Mouse (Mus musculus): Measurements from ENCODE around the gene Stxbp2. TPM values are rescaled to one million over a fixed set of nuclear protein-coding genes. Genes with fewer than 3 reads are reported as not detected.

Stxbp2 gene
- total and polyA plus RNA-seq, 2 experiments: 33.6 to 78.2 TPM

DNA sequence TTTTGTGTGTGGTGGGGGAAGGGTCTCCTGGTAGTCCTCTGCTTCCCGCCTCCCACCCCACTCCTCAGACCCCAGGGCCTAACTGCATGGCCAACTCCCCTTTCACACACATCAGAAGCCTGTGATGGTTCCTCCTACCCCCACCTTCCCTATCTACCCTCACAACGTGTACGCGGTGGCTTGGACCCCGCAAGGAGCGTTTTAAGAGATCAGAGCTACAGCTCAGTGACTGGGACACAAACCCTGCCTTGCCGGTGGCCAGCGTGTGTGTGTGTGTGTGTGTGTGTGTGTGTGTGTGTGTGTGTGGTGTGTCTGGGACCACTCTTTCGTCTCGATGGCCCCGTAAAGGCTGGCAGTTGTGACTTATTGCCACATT, 42.5 kb upstream of the Stxbp2 start:
- Histone ChIP-seq H3K27me3 (ENCODE audit: control insufficient read depth, insufficient read depth, low read length) (no peaks in the 10 kb centered on the region), H3K9ac (ENCODE audit: low read depth, low read length) (peak overlapping the region; percentile 91), H3K4me3 (ENCODE audit: insufficient read depth, low read depth, low read length) (peak overlapping the region; percentile 91), H3K36me3 (ENCODE audit: control insufficient read depth, insufficient read depth, low read length) (no peaks in the 10 kb centered on the region), H3K79me2 (ENCODE audit: control insufficient read depth, insufficient read depth, low read length) (peaks cover 23% of the 10 kb centered on the region), H3K27ac (replicated peaks; ENCODE audit: insufficient read depth, low read depth, low read length) (peak overlapping the region; percentile 71), H3K4me1 (ENCODE audit: control insufficient read depth, insufficient read depth, low read length) (peaks cover 6% of the 10 kb centered on the region; the same call in 1 of the 2 replicates)
- TF ChIP-seq CTCF (IDR thresholded peaks at IDR 0.05; ENCODE audit: low read depth, low read length) (no peak), POLR2A (IDR thresholded peaks at IDR 0.05; ENCODE audit: extremely low read depth, insufficient read depth, low read length) (no peak)
- 10% methylated on average over 11 of the region's 11 CpGs for WGBS
- DNase-seq (ENCODE audit: extremely low read depth, low read depth, low spot score): no peak

DNA sequence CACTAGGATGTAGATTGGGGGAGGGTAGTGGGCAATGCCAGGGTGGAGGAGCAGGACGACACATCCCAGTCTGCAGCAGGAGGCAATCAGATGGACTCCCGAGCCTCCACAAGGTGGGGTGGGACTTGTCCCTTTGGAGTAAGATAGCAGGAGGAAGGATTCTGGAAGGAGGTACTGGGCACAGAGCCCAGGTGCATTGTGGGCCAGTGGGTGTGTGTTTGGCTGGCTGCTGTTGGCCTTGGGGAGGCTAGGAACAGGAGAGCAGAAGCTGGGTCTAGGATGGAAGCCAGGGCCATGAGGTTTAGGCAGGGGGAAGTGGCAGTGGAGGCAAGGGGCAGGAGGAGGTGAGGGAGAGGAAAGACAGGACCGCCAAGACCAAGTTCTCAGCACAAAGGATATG, 37.3 kb upstream of the Stxbp2 start:
- peak; percentile 67 for DNase-seq (ENCODE audit: extremely low read depth, low read depth, low spot score)
- Histone ChIP-seq H3K36me3 (ENCODE audit: control insufficient read depth, insufficient read depth, low read length) (no peaks in the 10 kb centered on the region), H3K4me1 (ENCODE audit: control insufficient read depth, insufficient read depth, low read length) (peaks cover 6% of the 10 kb centered on the region), H3K79me2 (ENCODE audit: control insufficient read depth, insufficient read depth, low read length) (peaks cover 20% of the 10 kb centered on the region), H3K27ac (replicated peaks; ENCODE audit: insufficient read depth, low read depth, low read length) (no peak overlapping the region), H3K4me3 (ENCODE audit: insufficient read depth, low read depth, low read length) (no peak overlapping the region), H3K27me3 (ENCODE audit: control insufficient read depth, insufficient read depth, low read length) (no peaks in the 10 kb centered on the region), H3K9ac (ENCODE audit: low read depth, low read length) (no peak overlapping the region)
- 50% methylated on average over 3 of the region's 3 CpGs for WGBS
- no peak for TF ChIP-seq CTCF (IDR thresholded peaks at IDR 0.05; ENCODE audit: low read depth, low read length)
- TF ChIP-seq POLR2A (IDR thresholded peaks at IDR 0.05; ENCODE audit: extremely low read depth, insufficient read depth, low read length): no peak

DNA sequence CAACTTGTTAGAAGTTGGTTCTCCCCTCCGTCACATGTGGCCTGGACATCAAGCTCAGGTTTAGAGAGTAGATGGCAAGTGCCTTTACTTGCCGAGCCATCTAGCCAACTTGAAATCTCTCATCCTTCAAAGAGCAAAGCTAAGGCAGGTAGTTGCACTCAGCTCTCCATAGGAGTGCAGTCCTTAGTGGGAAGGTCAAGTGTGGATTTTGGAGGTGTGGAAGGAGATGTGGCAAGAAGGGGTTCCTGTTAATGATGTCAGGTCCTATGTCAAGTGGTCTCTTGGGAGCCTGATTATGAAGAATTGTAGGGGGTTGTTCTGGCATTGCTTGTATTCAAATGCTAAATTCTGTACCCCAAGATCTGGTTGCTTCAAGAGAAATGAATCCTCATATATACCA, 36.3 kb upstream of the Stxbp2 start:
- Histone ChIP-seq H3K79me2 (ENCODE audit: control insufficient read depth, insufficient read depth, low read length) (peaks cover 17% of the 10 kb centered on the region), H3K27me3 (ENCODE audit: control insufficient read depth, insufficient read depth, low read length) (no peaks in the 10 kb centered on the region), H3K27ac (replicated peaks; ENCODE audit: insufficient read depth, low read depth, low read length) (no peak overlapping the region), H3K4me1 (ENCODE audit: control insufficient read depth, insufficient read depth, low read length) (peaks cover 4% of the 10 kb centered on the region), H3K9ac (ENCODE audit: low read depth, low read length) (no peak overlapping the region), H3K36me3 (ENCODE audit: control insufficient read depth, insufficient read depth, low read length) (no peaks in the 10 kb centered on the region), H3K4me3 (ENCODE audit: insufficient read depth, low read depth, low read length) (no peak overlapping the region)
- no peak for DNase-seq (ENCODE audit: extremely low read depth, low read depth, low spot score)
- TF ChIP-seq CTCF (IDR thresholded peaks at IDR 0.05; ENCODE audit: low read depth, low read length) (no peak), POLR2A (IDR thresholded peaks at IDR 0.05; ENCODE audit: extremely low read depth, insufficient read depth, low read length) (no peak)
- WGBS: 92% methylated on average over 2 of the region's 2 CpGs

DNA sequence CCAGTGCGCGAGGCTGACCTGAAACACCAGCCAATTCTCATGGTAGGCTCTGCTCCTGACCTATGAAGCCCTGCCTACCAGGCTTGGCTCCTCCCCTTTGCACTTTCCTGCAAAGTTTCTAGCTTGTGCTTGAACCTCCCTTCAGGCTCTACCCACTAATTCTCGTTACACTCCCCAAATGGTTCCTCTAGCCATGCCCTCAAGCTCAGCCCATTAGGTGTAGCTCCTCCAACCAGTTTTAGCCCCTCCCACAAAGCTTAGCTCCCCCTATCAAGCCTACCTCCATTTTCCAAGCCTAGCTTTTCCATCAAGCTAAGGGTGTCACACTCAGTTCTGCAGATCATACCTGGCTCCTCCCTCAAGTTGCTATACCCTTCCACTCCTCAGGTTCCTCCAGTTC, 32.7 kb upstream of the Stxbp2 start:
- Histone ChIP-seq H3K9ac (ENCODE audit: low read depth, low read length) (no peak overlapping the region), H3K79me2 (ENCODE audit: control insufficient read depth, insufficient read depth, low read length) (peaks cover 8% of the 10 kb centered on the region), H3K27me3 (ENCODE audit: control insufficient read depth, insufficient read depth, low read length) (no peaks in the 10 kb centered on the region), H3K36me3 (ENCODE audit: control insufficient read depth, insufficient read depth, low read length) (peaks cover 13% of the 10 kb centered on the region; the same call in 1 of the 2 replicates), H3K4me1 (ENCODE audit: control insufficient read depth, insufficient read depth, low read length) (peaks cover 3% of the 10 kb centered on the region), H3K27ac (replicated peaks; ENCODE audit: insufficient read depth, low read depth, low read length) (no peak overlapping the region), H3K4me3 (ENCODE audit: insufficient read depth, low read depth, low read length) (no peak overlapping the region)
- WGBS: 60% methylated on average over 3 of the region's 3 CpGs
- DNase-seq (ENCODE audit: extremely low read depth, low read depth, low spot score): no peak
- TF ChIP-seq CTCF (IDR thresholded peaks at IDR 0.05; ENCODE audit: low read depth, low read length) (no peak), POLR2A (IDR thresholded peaks at IDR 0.05; ENCODE audit: extremely low read depth, insufficient read depth, low read length) (no peak)

DNA sequence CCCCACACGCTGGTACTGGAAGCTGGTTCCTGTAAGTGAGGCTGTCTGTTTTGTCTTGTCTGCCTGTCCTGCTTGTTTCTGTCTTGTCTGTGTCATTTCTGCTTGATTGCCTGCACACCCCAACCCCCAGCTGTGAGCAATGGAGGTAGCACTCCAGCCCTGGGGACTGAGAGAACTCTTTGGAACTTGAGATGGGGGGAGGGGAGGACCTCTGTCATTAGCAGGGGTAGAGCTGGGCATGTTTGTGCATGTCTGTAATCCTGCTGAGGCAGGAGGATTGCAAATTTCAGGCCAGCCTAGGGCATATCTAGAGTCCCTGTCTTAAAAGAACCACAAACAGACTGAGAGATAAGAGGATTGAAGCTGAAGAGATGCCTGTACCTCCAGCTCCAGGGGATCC, 31.5 kb upstream of the Stxbp2 start:
- no peaks in the 10 kb centered on the region; the same call in 1 of the 2 replicates for H3K79me2 ChIP-seq (ENCODE audit: control insufficient read depth, insufficient read depth, low read length)
- no peak overlapping the region for H3K27ac ChIP-seq (replicated peaks; ENCODE audit: insufficient read depth, low read depth, low read length)
- WGBS: 100% methylated on average over 1 of the region's 1 CpGs
- H3K4me3 ChIP-seq (ENCODE audit: insufficient read depth, low read depth, low read length): no peak overlapping the region
- H3K4me1 ChIP-seq (ENCODE audit: control insufficient read depth, insufficient read depth, low read length): no peaks in the 10 kb centered on the region
- no peak overlapping the region for H3K9ac ChIP-seq (ENCODE audit: low read depth, low read length)
- TF ChIP-seq POLR2A (IDR thresholded peaks at IDR 0.05; ENCODE audit: extremely low read depth, insufficient read depth, low read length): no peak
- TF ChIP-seq CTCF (IDR thresholded peaks at IDR 0.05; ENCODE audit: low read depth, low read length): no peak
- no peaks in the 10 kb centered on the region for H3K27me3 ChIP-seq (ENCODE audit: control insufficient read depth, insufficient read depth, low read length)
- no peak for DNase-seq (ENCODE audit: extremely low read depth, low read depth, low spot score)
- H3K36me3 ChIP-seq (ENCODE audit: control insufficient read depth, insufficient read depth, low read length): peaks cover 16% of the 10 kb centered on the region

DNA sequence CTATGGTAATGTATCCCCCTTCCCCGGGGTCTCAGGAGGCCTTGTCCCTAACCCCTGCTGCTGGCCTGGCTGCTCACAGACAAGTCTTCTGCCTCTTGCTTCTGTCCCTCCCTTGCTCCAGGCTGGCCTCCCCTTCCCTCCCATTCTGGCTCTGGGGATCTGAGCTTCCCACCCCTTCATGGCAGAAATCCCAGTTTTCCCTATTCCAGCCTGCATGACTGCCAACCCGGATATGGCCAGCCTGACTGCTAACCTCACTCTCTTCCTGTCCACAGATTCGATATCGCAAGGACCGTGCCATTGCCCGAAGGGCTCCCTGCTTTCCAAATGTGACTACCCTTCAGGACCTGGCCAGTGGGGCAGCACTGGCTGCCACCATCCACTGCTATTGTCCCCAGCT, 30.4 kb upstream of the Stxbp2 start:
- peak; percentile 43 for DNase-seq (ENCODE audit: extremely low read depth, low read depth, low spot score)
- TF ChIP-seq CTCF (IDR thresholded peaks at IDR 0.05; ENCODE audit: low read depth, low read length): no peak
- no peak for TF ChIP-seq POLR2A (IDR thresholded peaks at IDR 0.05; ENCODE audit: extremely low read depth, insufficient read depth, low read length)
- H3K79me2 ChIP-seq (ENCODE audit: control insufficient read depth, insufficient read depth, low read length): no peaks in the 10 kb centered on the region; the same call in 1 of the 2 replicates
- no peak overlapping the region for H3K27ac ChIP-seq (replicated peaks; ENCODE audit: insufficient read depth, low read depth, low read length)
- H3K4me1 ChIP-seq (ENCODE audit: control insufficient read depth, insufficient read depth, low read length): no peaks in the 10 kb centered on the region
- H3K36me3 ChIP-seq (ENCODE audit: control insufficient read depth, insufficient read depth, low read length): peaks cover 16% of the 10 kb centered on the region
- no peak overlapping the region for H3K9ac ChIP-seq (ENCODE audit: low read depth, low read length)
- H3K4me3 ChIP-seq (ENCODE audit: insufficient read depth, low read depth, low read length): no peak overlapping the region
- no peaks in the 10 kb centered on the region for H3K27me3 ChIP-seq (ENCODE audit: control insufficient read depth, insufficient read depth, low read length)
- WGBS: 74% methylated on average over 6 of the region's 6 CpGs

Data from liver, adult 2 months (tissue).